Mouse (Mus musculus) left cerebral cortex, postnatal 25 days (tissue): ENCODE measurements around the gene Lhfpl4. TPM values are rescaled to one million over a fixed set of nuclear protein-coding genes. Genes with fewer than 3 reads are reported as not detected.

Experiments
- DNase-seq, 2 experiments: peaks; one replicate each; pipeline ENCODE4 v3.0.0; 2022; ENCODE audit warnings: low spot score in 2 of 2, mixed read lengths in 1 of 2
- intact Hi-C: fragments of 180-260 bp; cut with DNase I; formaldehyde crosslinking; loops from one replicate; pipeline ENCODE4 v1.15.1; 2025
- total RNA-seq, 2 experiments: library from RNA; stranded (reverse); gene quantifications; 2 replicates each; pipeline ENCODE4 v1.2.3; 2021

Lhfpl4 gene
- total RNA-seq, 2 experiments from 2014 or later: 82.9 to 92.8 TPM

GRCm38 (mm10) chr6:113172011-113172410 lies 23.2 kb downstream of the Lhfpl4 start:
- no peak for DNase-seq
- intact Hi-C loops: loop anchor here (5.0 kb wide), 1 partner anchor 135 kb away; the partner anchor contains the start of gene Brpf1

GRCm38 (mm10) chr6:113170651-113171050 lies 24.5 kb downstream of the Lhfpl4 start:
- DNase-seq: no peak
- intact Hi-C loops: loop anchor here (5.0 kb wide), 1 partner anchor 137 kb away; the partner anchor contains the start of gene Brpf1

- intact Hi-C loops: loop anchor here (5.0 kb wide), 1 partner anchor 137 kb away; the partner anchor contains the start of gene Brpf1
- no peak for DNase-seq
Measured at GRCm38 (mm10) chr6:113169852-113170251, 25.3 kb downstream of the Lhfpl4 start.

GRCm38 (mm10) chr6:113168316-113168975 lies 26.7 kb downstream of the Lhfpl4 start:
- intact Hi-C loops: no loop called here
- DNase-seq: no peak

- peak; percentile 59 to 84 for DNase-seq
- intact Hi-C loops: no loop called here
Measured at GRCm38 (mm10) chr6:113166661-113167251, 28.4 kb downstream of the Lhfpl4 start.

- no peak for DNase-seq
- intact Hi-C loops: no loop called here
Measured at GRCm38 (mm10) chr6:113163513-113163912, 31.7 kb downstream of the Lhfpl4 start.

- DNase-seq: no peak
- intact Hi-C loops: no loop called here
Measured at GRCm38 (mm10) chr6:113161982-113162381, 33.2 kb downstream of the Lhfpl4 start.

- DNase-seq: no peak
- intact Hi-C loops: no loop called here
Measured at GRCm38 (mm10) chr6:113160106-113160505, 35.1 kb downstream of the Lhfpl4 start.

GRCm38 (mm10) chr6:113156064-113156463 lies 39.1 kb downstream of the Lhfpl4 start:
- intact Hi-C loops: no loop called here
- no peak for DNase-seq

GRCm38 (mm10) chr6:113154886-113155285 lies 40.3 kb downstream of the Lhfpl4 start:
- DNase-seq: no peak

GRCm38 (mm10) chr6:113154071-113154470 lies 41.1 kb downstream of the Lhfpl4 start:
- intact Hi-C loops: loop anchor here (5.0 kb wide), 1 partner anchor 37 kb away; no protein-coding TSS in a partner anchor

More at GRCm38 (mm10) chr6:113154886-113155285, 40.3 kb downstream of the Lhfpl4 start:
- intact Hi-C loops: loop anchor here (5.0 kb wide), 1 partner anchor 38 kb away; no protein-coding TSS in a partner anchor

GRCm38 (mm10) chr6:113145249-113145648 lies 49.9 kb downstream of the Lhfpl4 start:
- intact Hi-C loops: no loop called here
- DNase-seq: no peak

More at GRCm38 (mm10) chr6:113154071-113154470, 41.1 kb downstream of the Lhfpl4 start:
- no peak for DNase-seq

GRCm38 (mm10) chr6:113144764-113145163 lies 50.4 kb downstream of the Lhfpl4 start:
- intact Hi-C loops: no loop called here
- DNase-seq: no peak

GRCm38 (mm10) chr6:113141389-113142094 lies 53.6 kb downstream of the Lhfpl4 start:
- intact Hi-C loops: no loop called here
- DNase-seq: no peak

- DNase-seq: no peak
- intact Hi-C loops: no loop called here
Measured at GRCm38 (mm10) chr6:113133360-113133759, 61.8 kb downstream of the Lhfpl4 start.

- no peak for DNase-seq
- intact Hi-C loops: loop anchor here (5.0 kb wide), 1 partner anchor 49 kb away; no protein-coding TSS in a partner anchor
Measured at GRCm38 (mm10) chr6:113120806-113121205, 74.4 kb downstream of the Lhfpl4 start.
